In the genomic region with DNA sequence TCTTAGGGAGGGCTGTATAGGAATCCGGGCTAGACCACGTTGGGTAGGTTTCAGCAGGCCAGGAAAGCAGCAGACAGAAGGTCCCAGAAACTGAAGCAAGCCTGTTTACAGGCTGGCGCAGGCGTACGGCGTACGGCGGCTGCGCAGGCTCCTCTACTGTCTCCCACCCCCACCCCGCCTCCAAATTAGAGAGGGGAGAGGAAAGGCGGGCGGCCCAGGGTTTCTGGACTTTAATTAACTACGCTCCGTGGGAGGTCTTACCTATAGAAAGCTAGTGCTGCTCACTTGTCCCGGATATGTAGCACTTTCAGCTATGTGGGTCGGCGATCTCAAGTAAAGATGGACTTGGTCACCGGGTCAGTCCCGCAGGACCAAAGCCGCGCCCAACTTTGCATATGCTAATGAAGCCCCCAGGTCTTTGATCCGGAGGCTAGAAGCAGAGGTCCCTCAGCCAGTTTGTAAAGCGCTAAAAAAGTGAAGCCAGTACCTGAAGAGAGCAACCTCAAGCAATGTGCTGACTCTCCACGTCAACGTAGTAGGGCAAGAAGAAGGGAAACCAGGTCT, we compare ENCODE assay signal across 8 mouse cellular contexts. TPM values are rescaled to one million over a fixed set of nuclear protein-coding genes. Genes with fewer than 3 reads are reported as not detected.
DNase-seq lines count a peak whose midpoint lies in the region; ATAC-seq lines count a peak whose summit lies in the region.

A gene (minus strand): TSS at position 340 of the 564 bp plus-strand sequence.

- peak; percentile 4 to 13 for DNase-seq in urinary bladder, postnatal 36 days (ENCODE audit: low spot score in 2 of 2)
- no peak for DNase-seq in urinary bladder, postnatal 4 days (ENCODE audit: low spot score in 2 of 2)
- peak; percentile 33 for DNase-seq in fibroblast of lung, adult 2 months (ENCODE audit: low read depth)
- DNase-seq in layer of hippocampus, adult 8-10 months (ENCODE audit: low spot score in 2 of 2): peak; percentile 3 to 27
- peak; percentile 25 to 40 for DNase-seq in lung, adult 18-20 months
- DNase-seq in ovary, adult 18-20 months (ENCODE audit: low spot score): peak; percentile 14

- ATAC-seq in hematopoietic stem cell, adult 5-6 weeks (replicated peaks in 1 of 2; ENCODE audit: insufficient read depth in 1 of 2, low FRiP score in 2 of 2, low TSS enrichment in 1 of 2, low read depth in 1 of 2, poor library complexity in 2 of 2, severe bottlenecking in 2 of 2): peak; percentile 79 to 90
- no peak for ATAC-seq in inflammation-experienced regulatory T-cells, adult 6 months

RNA-seq across cellular contexts. Expression of the gene that starts here (rescaled TPM):
- total RNA-seq in hematopoietic stem cell, adult 5-6 weeks (2017): 0.38 and 0.79 TPM in 2 replicates
- total RNA-seq in layer of hippocampus, adult 8-10 months (2022): 1 to 10 TPM; 1.4 to 2.3 (median 1.6) TPM
- not detected for polyA plus RNA-seq in inflammation-experienced regulatory T-cells, adult 6 months (2017; shearing (Covaris generic))

Comparison
In these comparisons a context has a peak if more than half of its experiments do, and no peak if none do; other contexts are left out.
1. DNase-seq: peak in urinary bladder, postnatal 36 days (2 of 2), fibroblast of lung, adult 2 months (single experiment), layer of hippocampus, adult 8-10 months (2 of 2), lung, adult 18-20 months (2 of 2) and ovary, adult 18-20 months (single experiment); none in urinary bladder, postnatal 4 days (0 of 2).
2. Peak in ATAC-seq in hematopoietic stem cell, adult 5-6 weeks; RNA of the gene not detected or under 1 TPM.